ENCODE assay signal across 16 mouse cellular contexts in the genomic region with DNA sequence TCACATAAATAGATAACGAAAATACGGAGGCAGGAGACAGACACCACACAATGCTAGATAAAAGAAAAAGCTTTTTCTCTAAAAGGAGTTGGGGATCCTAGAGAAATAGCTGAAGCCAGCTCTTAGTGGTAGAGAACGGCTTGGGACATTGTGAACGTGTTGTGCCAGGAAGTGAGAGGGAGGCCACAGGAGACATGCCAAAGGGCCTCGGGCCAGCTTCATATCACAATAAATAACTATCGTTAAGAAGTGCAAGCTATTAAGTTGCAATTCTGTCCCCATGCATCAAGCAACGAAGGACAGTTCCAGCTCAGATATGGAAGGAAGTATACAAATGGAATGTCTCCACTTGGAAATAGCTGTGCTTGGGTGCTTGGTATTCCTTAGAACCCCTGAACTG. TPM values are rescaled to one million over a fixed set of nuclear protein-coding genes. Genes with fewer than 3 reads are reported as not detected.
DNase-seq lines count a peak whose midpoint lies in the region; ATAC-seq and TF ChIP-seq lines count a peak whose summit lies in the region.
"Had no signal": no experiment of that assay in that cellular context is flagged by ENCODE, and none has a peak within 500 bp of the region (broad histone marks: within the 10 kb centered on the region; RNA-seq: fewer than 3 reads in every experiment).

No protein-coding gene starts in this region.

- H3K9me3 ChIP-seq in kidney, embryonic 16.5 days (ENCODE audit: low read length), result no peaks in the 10 kb centered on the region
- H3K9me3 ChIP-seq: hindbrain, embryonic 15.5 days; limb, embryonic 15.5 days had no signal

- H3K27ac ChIP-seq in kidney, adult 2 months (ENCODE audit: insufficient read depth, low read depth, low read length), result no peak overlapping the region
- H3K27ac ChIP-seq in kidney, embryonic 16.5 days (ENCODE audit: low read length), result no peak overlapping the region
- H3K27ac ChIP-seq in testis, adult 2 months (ENCODE audit: control insufficient read depth, insufficient read depth, low read depth, low read length), result peak overlapping the region; percentile 19; the same call in 1 of the 2 replicates
- H3K27ac ChIP-seq: hindbrain, embryonic 15.5 days; limb, embryonic 15.5 days had no signal

- WGBS in kidney, adult 2 months, result 63% methylated on average over 7 of the region's 7 CpGs
- 61% methylated on average over 7 of the region's 7 CpGs for WGBS in kidney, embryonic 16.5 days

- DNase-seq in adrenal gland, postnatal 14 days, result peak; percentile 65
- no peak for DNase-seq in adrenal gland, adult 18-20 months (ENCODE audit: low spot score in 2 of 2)
- DNase-seq in kidney, adult 2 months, result peak; percentile 46
- DNase-seq in kidney, postnatal 25 days, result peak; percentile 48 to 67
- DNase-seq in cerebellum, adult 11 months, result no peak
- no peak for DNase-seq in thymus, postnatal 0 days (ENCODE audit: low spot score)
- DNase-seq: cerebellum, adult 9-11 months; right cerebral cortex, postnatal 14 days had no signal

- no peak for TF ChIP-seq POLR2A in kidney, adult 2 months (IDR thresholded peaks at IDR 0.05; ENCODE audit: low read depth, low read length)
- TF ChIP-seq POLR2A in testis, adult 2 months (IDR thresholded peaks at IDR 0.05; ENCODE audit: control insufficient read depth, low read depth, low read length), result no peak

- no peak for TF ChIP-seq CTCF in kidney, adult 2 months (conservative IDR thresholded peaks at IDR 0.05; ENCODE audit: insufficient read depth, insufficient read length, low read depth, low read length)
- TF ChIP-seq CTCF in testis, adult 2 months (IDR thresholded peaks at IDR 0.05; ENCODE audit: control insufficient read depth, insufficient read depth, insufficient replicate concordance, low read depth, low read length), result no peak

- H3K4me3 ChIP-seq in kidney, adult 2 months (ENCODE audit: insufficient read depth, low read depth, low read length), result no peak overlapping the region
- H3K4me3 ChIP-seq in kidney, embryonic 16.5 days (ENCODE audit: low read length), result no peak overlapping the region
- H3K4me3 ChIP-seq in testis, adult 2 months (ENCODE audit: control insufficient read depth, low read depth, low read length), result no peak overlapping the region
- H3K4me3 ChIP-seq: hindbrain, embryonic 15.5 days; limb, embryonic 15.5 days; myocyte had no signal

- H3K4me1 ChIP-seq in kidney, adult 2 months (ENCODE audit: control insufficient read depth, insufficient read depth, low read length), result no peaks in the 10 kb centered on the region
- H3K4me1 ChIP-seq in kidney, embryonic 16.5 days (ENCODE audit: insufficient read depth, low read length), result no peaks in the 10 kb centered on the region
- H3K4me1 ChIP-seq in testis, adult 2 months (ENCODE audit: control insufficient read depth, insufficient read depth, low read length), result peaks cover 2% of the 10 kb centered on the region; the same call in 1 of the 2 replicates
- H3K4me1 ChIP-seq: hindbrain, embryonic 15.5 days; limb, embryonic 15.5 days had no signal

- H3K4me2 ChIP-seq in kidney, embryonic 16.5 days (replicated peaks; ENCODE audit: low read depth, low read length), result no peak overlapping the region
- H3K4me2 ChIP-seq: hindbrain, embryonic 15.5 days; limb, embryonic 15.5 days; midbrain, embryonic 11.5 days had no signal

- H3K9ac ChIP-seq in kidney, embryonic 16.5 days (replicated peaks; ENCODE audit: low read length), result no peak overlapping the region
- H3K9ac ChIP-seq: hindbrain, embryonic 15.5 days; limb, embryonic 15.5 days had no signal

- H3K36me3 ChIP-seq in kidney, adult 2 months (ENCODE audit: control insufficient read depth, insufficient read depth, low read length), result no peaks in the 10 kb centered on the region; the same call in 1 of the 2 replicates
- peaks cover 22% of the 10 kb centered on the region for H3K36me3 ChIP-seq in kidney, embryonic 16.5 days (ENCODE audit: insufficient read depth, low read length)
- no peaks in the 10 kb centered on the region; the same call in 1 of the 2 replicates for H3K36me3 ChIP-seq in testis, adult 2 months (ENCODE audit: control insufficient read depth, insufficient read depth, low read length)

- H3K27me3 ChIP-seq in kidney, adult 2 months (replicated peaks; ENCODE audit: control insufficient read depth, insufficient read depth, low read length), result no peaks in the 10 kb centered on the region
- no peaks in the 10 kb centered on the region for H3K27me3 ChIP-seq in kidney, embryonic 16.5 days (ENCODE audit: insufficient read depth, low read length)
- no peaks in the 10 kb centered on the region for H3K27me3 ChIP-seq in testis, adult 2 months (ENCODE audit: control insufficient read depth, insufficient read depth, low read length)
- H3K27me3 ChIP-seq: hindbrain, embryonic 15.5 days; limb, embryonic 15.5 days had no signal

- no peak for ATAC-seq in kidney, embryonic 16.5 days (ENCODE audit: low FRiP score, low TSS enrichment)
- ATAC-seq: forebrain, embryonic 14.5 days; intestine, postnatal 0 days had no signal

RNA-seq across cellular contexts. Expression of a gene that starts 14.5 kb away (rescaled TPM):
- total RNA-seq in adrenal gland, postnatal 14 days (2021), result 66.4 and 72.3 TPM in 2 replicates
- 10 to 100 TPM; 83.9 to 84.4 TPM for total RNA-seq in adrenal gland, adult 18-20 months (2021)
- 39.7 and 41.9 TPM in 2 replicates for polyA plus RNA-seq in kidney, adult 2 months (2012; rRNA removed)
- 149 and 152 TPM in 2 replicates for polyA plus RNA-seq in kidney, embryonic 16.5 days (2015; fragmentation: Nextera tagmentation; extraction: Ambion mirVana)
- polyA plus RNA-seq in testis, adult 2 months (2012; rRNA removed), result 50.1 and 55.7 TPM in 2 replicates
- polyA plus RNA-seq in thymus, postnatal 0 days (2015; fragmentation: Nextera tagmentation; extraction: Ambion mirVana), result 96.4 and 106 TPM in 2 replicates

Comparison
In these comparisons a context has a peak if more than half of its experiments do, and no peak if none do; other contexts are left out.
1. DNase-seq: peak in adrenal gland, postnatal 14 days (single experiment), kidney, adult 2 months (single experiment) and kidney, postnatal 25 days (2 of 2); none in adrenal gland, adult 18-20 months (0 of 2), cerebellum, adult 11 months (single experiment) and thymus, postnatal 0 days (single experiment).